Mouse (Mus musculus): ENCODE data around the gene Mpc2.

Mpc2 gene

GRCm38 (mm10) chr1:165510161-165510560, 49.7 kb downstream of the Mpc2 start:
- no peak for DNase-seq

- DNase-seq: no peak
Observed at GRCm38 (mm10) chr1:165520716-165521115, 60.3 kb downstream of the Mpc2 start.
